Mouse (Mus musculus) MEL (cell line): ENCODE measurements around the gene Tkt.

Experiments used
- BHLHE40 ChIP-seq: IDR thresholded peaks from 2 replicates; pipeline ENCODE4 v1.6.1; 2012; ENCODE audit warnings: low read depth, mild to moderate bottlenecking, inconsistent platforms, low read length, improper control_type of control experiment, borderline replicate concordance
- CTCF ChIP-seq, 3 experiments: IDR thresholded peaks in 2 of 3; conservative IDR thresholded peaks in 1 of 3; 2 replicates each; pipeline ENCODE4 v1.5.1; 2011 to 2012; ENCODE audit warnings: low read length in 3 of 3, low read depth in 2 of 3, mild to moderate bottlenecking in 2 of 3, improper control_type of control experiment in 1 of 3, inconsistent platforms in 1 of 3, mixed read lengths in 1 of 3, moderate library complexity in 1 of 3; ENCODE audit not compliant: control insufficient read depth in 1 of 3, insufficient read depth in 1 of 3, poor library complexity in 1 of 3, severe bottlenecking in 1 of 3
- ELF1 ChIP-seq: IDR thresholded peaks from 2 replicates; pipeline ENCODE4 v1.6.1; 2014; ENCODE audit warnings: low read depth, mild to moderate bottlenecking, inconsistent platforms, low read length, improper control_type of control experiment, moderate library complexity
- EP300 ChIP-seq, 2 experiments: IDR thresholded peaks; 2 replicates each; pipeline ENCODE4 v1.6.1; 2011; ENCODE audit warnings: improper control_type of control experiment in 2 of 2, low read length in 2 of 2, low read depth in 1 of 2, mild to moderate bottlenecking in 1 of 2
- MAFK ChIP-seq: IDR thresholded peaks from 2 replicates; pipeline ENCODE4 v1.6.1; 2011; ENCODE audit warnings: low read depth, mild to moderate bottlenecking, low read length, improper control_type of control experiment, borderline replicate concordance
- MEF2A ChIP-seq: IDR thresholded peaks from 2 replicates; pipeline ENCODE4 v1.6.1; 2014; ENCODE audit warnings: low read depth, mild to moderate bottlenecking, inconsistent platforms, low read length, improper control_type of control experiment; ENCODE audit not compliant: poor library complexity, insufficient replicate concordance, severe bottlenecking; ENCODE audit errors: extremely low read depth
- MYB ChIP-seq: IDR thresholded peaks from 2 replicates; pipeline ENCODE4 v1.6.1; 2011; ENCODE audit warnings: mild to moderate bottlenecking, low read depth, low read length, improper control_type of control experiment
- NELFE ChIP-seq: IDR thresholded peaks from 2 replicates; pipeline ENCODE4 v1.6.1; 2011; ENCODE audit warnings: low read depth, low read length, improper control_type of control experiment
- NRF1 ChIP-seq: IDR thresholded peaks from 2 replicates; pipeline ENCODE4 v1.6.1; 2014; ENCODE audit warnings: low read depth, mild to moderate bottlenecking, inconsistent platforms, low read length, improper control_type of control experiment, moderate library complexity; ENCODE audit not compliant: poor library complexity, insufficient read depth, severe bottlenecking
- POLR2A ChIP-seq, 2 experiments: IDR thresholded peaks; 2 replicates each; pipeline ENCODE4 v1.6.1; 2011 to 2012; ENCODE audit warnings: low read length in 2 of 2, mild to moderate bottlenecking in 2 of 2, control low read depth in 1 of 2, improper control_type of control experiment in 1 of 2, low read depth in 1 of 2, moderate library complexity in 1 of 2; ENCODE audit not compliant: control insufficient read depth in 1 of 2, insufficient read depth in 1 of 2, poor library complexity in 1 of 2
- POLR2AphosphoS2 ChIP-seq: IDR thresholded peaks from 2 replicates; pipeline ENCODE4 v1.6.1; 2011; ENCODE audit warnings: low read length, improper control_type of control experiment
- RAD21 ChIP-seq: IDR thresholded peaks from 2 replicates; pipeline ENCODE4 v1.6.1; 2011; ENCODE audit warnings: mild to moderate bottlenecking, low read depth, low read length, improper control_type of control experiment
- TCF12 ChIP-seq: IDR thresholded peaks from 2 replicates; pipeline ENCODE4 v1.6.1; 2014; ENCODE audit warnings: low read depth, mild to moderate bottlenecking, inconsistent platforms, low read length, improper control_type of control experiment, moderate library complexity

DNA sequence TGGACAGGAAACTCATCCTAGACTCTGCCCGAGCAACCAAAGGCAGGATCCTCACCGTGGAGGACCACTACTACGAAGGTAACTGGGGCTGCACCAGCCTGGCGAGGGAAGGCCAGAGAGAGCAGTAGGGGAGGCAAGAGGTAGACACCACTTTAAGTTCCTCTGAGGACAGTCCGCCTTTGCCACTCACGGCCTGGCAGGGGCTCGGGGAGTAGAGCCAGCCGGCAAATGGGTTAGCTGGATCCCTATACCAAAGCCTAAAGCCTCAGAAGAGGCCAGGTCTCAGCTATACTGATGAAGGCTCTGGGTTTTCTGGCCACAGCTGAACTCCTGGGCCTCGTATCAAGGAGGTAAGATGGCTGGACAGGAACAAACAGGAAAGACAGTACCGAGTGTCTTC lies 24.1 kb downstream of the Tkt start:
- TF ChIP-seq CTCF (IDR thresholded peaks at IDR 0.05 in 2 of 3, conservative IDR thresholded peaks at IDR 0.05 in 1 of 3; ENCODE audit: control insufficient read depth in 1 of 3, insufficient read depth in 1 of 3, low read depth in 2 of 3, low read length in 3 of 3, poor library complexity in 1 of 3, severe bottlenecking in 1 of 3) (no peak), MYB (no peak), POLR2AphosphoS2 (no peak), TCF12 (no peak), MEF2A (no peak), POLR2A (IDR thresholded peaks at IDR 0.05; ENCODE audit: control insufficient read depth in 1 of 2, insufficient read depth in 1 of 2, low read depth in 1 of 2, low read length in 2 of 2, poor library complexity in 1 of 2) (no peak; a peak in 1 of 4 replicates), NRF1 (no peak), BHLHE40 (no peak), EP300 (IDR thresholded peaks at IDR 0.05; ENCODE audit: low read depth in 1 of 2, low read length in 2 of 2) (no peak), NELFE (no peak), RAD21 (no peak), ELF1 (no peak), MAFK (no peak)
